Mouse (Mus musculus): Measurements from ENCODE around the gene Tesk1. TPM values are rescaled to one million over a fixed set of nuclear protein-coding genes. Genes with fewer than 3 reads are reported as not detected.

Gene Tesk1
- polyA plus RNA-seq, 3 experiments from 2014 or later = 0.29 to 1.1 (median 0.66) TPM

GRCm38 (mm10) chr4:43419801-43420281 lies 21.9 kb upstream of the Tesk1 start:
- ATAC-seq = no peak

- peak; percentile 65 for ATAC-seq
Observed at GRCm38 (mm10) chr4:43420305-43420704, 21.4 kb upstream of the Tesk1 start.

GRCm38 (mm10) chr4:43421632-43422240 lies 20.0 kb upstream of the Tesk1 start:
- ATAC-seq = no peak

- ATAC-seq = no peak
Observed at GRCm38 (mm10) chr4:43423267-43423934, 18.3 kb upstream of the Tesk1 start.

GRCm38 (mm10) chr4:43424072-43424471 lies 17.7 kb upstream of the Tesk1 start:
- ATAC-seq = no peak

GRCm38 (mm10) chr4:43425197-43425596 lies 16.5 kb upstream of the Tesk1 start:
- ATAC-seq = no peak

- ATAC-seq = no peak
Observed at GRCm38 (mm10) chr4:43425648-43426380, 15.9 kb upstream of the Tesk1 start.

GRCm38 (mm10) chr4:43426487-43426886 lies 15.3 kb upstream of the Tesk1 start:
- no peak for ATAC-seq

GRCm38 (mm10) chr4:43427501-43428179 lies 14.1 kb upstream of the Tesk1 start:
- peak; percentile 93 for ATAC-seq

GRCm38 (mm10) chr4:43428180-43428861 lies 13.4 kb upstream of the Tesk1 start:
- no peak for ATAC-seq

- ATAC-seq = no peak
Observed at GRCm38 (mm10) chr4:43428946-43429345, 12.8 kb upstream of the Tesk1 start, which contains the start of gene Fam166b. Gene Fam166b (minus strand): TSS chr4:43429134.

- ATAC-seq = peak; percentile 61
Observed at GRCm38 (mm10) chr4:43431690-43432089, 10.0 kb upstream of the Tesk1 start.

- ATAC-seq = no peak
Observed at GRCm38 (mm10) chr4:43432832-43433231, 8.9 kb upstream of the Tesk1 start.

- peak; percentile 95 for ATAC-seq
Observed at GRCm38 (mm10) chr4:43442044-43442443, 305 bp downstream of the Tesk1 start.

GRCm38 (mm10) chr4:43442456-43443361 lies 970 bp downstream of the Tesk1 start:
- peak; percentile 26 for ATAC-seq

GRCm38 (mm10) chr4:43443511-43443910 lies 1.8 kb downstream of the Tesk1 start:
- ATAC-seq = no peak

- ATAC-seq = no peak
Observed at GRCm38 (mm10) chr4:43447251-43447650, 5.5 kb downstream of the Tesk1 start.

- no peak for ATAC-seq
Observed at GRCm38 (mm10) chr4:43448554-43448953, 6.8 kb downstream of the Tesk1 start.

- no peak for ATAC-seq
Observed at GRCm38 (mm10) chr4:43452315-43452714, 10.6 kb downstream of the Tesk1 start.

GRCm38 (mm10) chr4:43453413-43453812 lies 11.7 kb downstream of the Tesk1 start:
- ATAC-seq = no peak
